Mouse (Mus musculus) embryo, embryonic 9.5 days (tissue): ENCODE results near the gene Slc39a11.
A peak's percentile ranks its signal among the peaks of the same experiment; 100 is the strongest.

Source experiments
- DNase-seq: peaks from one replicate; pipeline ENCODE4 v3.0.0-alpha.2; 2017; ENCODE audit errors: extremely low spot score

Gene Slc39a11

DNA sequence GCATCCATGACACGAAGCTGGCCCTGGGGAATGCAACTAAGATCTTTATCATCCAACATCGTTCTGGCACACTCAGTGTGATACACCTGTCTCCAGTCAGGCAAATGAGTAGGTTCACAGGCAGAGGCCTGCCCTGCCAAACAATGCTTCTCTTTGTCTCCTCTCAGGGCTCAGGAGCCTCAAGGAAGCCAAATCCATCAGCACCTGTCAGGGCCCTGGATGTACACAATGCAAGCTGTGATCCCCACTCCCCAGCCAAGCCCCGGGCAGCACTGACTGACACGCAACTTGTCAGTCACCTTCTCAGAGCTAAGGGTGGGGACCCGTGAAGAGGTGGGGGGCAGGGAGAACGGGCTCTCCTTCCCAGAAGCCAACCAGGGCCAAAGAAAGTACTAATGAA, 417.8 kb downstream of the Slc39a11 start:
- peak; percentile 33 for DNase-seq

- peak; percentile 32 for DNase-seq
Observed at GRCm38 (mm10) chr11:113230410-113231132, 419.3 kb downstream of the Slc39a11 start.

GRCm38 (mm10) chr11:113225748-113226147, 424.1 kb downstream of the Slc39a11 start:
- DNase-seq, result no peak

- no peak for DNase-seq
Observed at GRCm38 (mm10) chr11:113223756-113224323, 426.0 kb downstream of the Slc39a11 start.

GRCm38 (mm10) chr11:113221267-113222195, 428.3 kb downstream of the Slc39a11 start:
- DNase-seq, result peak; percentile 43

- DNase-seq, result no peak
Observed at GRCm38 (mm10) chr11:113220649-113221048, 429.2 kb downstream of the Slc39a11 start.

- DNase-seq, result no peak
Observed at GRCm38 (mm10) chr11:113214741-113215140, 435.1 kb downstream of the Slc39a11 start.

DNA sequence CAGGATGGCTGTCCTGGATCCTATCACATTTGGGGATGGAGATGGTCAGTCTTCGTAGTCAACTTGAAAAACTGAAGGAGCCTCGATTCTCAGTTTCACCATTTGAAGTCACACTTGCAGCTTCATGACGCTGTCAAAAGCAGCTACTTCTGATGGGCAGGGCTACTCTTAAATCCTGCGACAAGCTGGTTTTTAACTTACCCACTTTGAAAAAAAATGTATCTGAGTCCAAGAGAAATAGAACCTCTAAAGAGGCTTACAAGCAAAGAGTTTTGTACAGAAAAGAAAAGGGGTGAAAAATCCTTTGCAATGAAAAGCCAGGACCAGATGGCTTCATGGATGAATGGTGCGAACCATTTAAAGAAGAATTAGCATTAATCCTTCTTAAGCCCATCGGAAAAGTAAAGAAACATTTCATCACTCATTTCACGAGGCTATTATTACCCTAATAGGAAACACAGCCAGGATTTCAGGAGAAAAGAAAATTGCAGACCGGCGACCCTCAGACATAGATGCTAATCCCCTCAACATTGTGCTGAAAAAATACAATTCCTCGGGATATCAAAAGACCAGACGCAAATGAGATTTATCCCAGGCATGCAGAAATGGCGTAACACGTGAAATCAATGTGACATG, 437.4 kb downstream of the Slc39a11 start:
- no peak for DNase-seq

GRCm38 (mm10) chr11:113209220-113209878, 440.5 kb downstream of the Slc39a11 start:
- DNase-seq, result no peak

GRCm38 (mm10) chr11:113208521-113209072, 441.3 kb downstream of the Slc39a11 start:
- DNase-seq, result no peak

GRCm38 (mm10) chr11:113207966-113208365, 441.9 kb downstream of the Slc39a11 start:
- no peak for DNase-seq

- no peak for DNase-seq
Observed at GRCm38 (mm10) chr11:113206099-113206498, 443.8 kb downstream of the Slc39a11 start.

DNA sequence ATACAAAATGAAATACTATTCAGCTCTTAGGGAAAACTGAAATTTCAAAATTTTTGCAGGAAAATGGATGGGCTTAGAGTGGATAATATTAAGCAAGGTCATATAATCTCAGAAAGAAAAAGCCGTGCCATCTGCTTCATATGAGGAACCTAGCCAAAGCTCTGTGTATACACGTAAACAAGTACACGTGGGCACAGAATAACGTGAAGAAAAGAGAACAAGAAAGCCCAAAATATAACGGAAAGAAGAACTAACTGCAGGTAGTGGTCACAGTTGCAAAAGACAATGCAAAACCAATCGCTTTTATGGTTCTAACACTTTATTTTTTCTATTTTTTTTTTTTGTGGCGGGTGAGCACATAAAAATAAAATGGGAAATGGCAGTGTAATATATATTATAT, 446.9 kb downstream of the Slc39a11 start:
- no peak for DNase-seq

GRCm38 (mm10) chr11:113201470-113201997, 448.3 kb downstream of the Slc39a11 start:
- peak; percentile 90 for DNase-seq

GRCm38 (mm10) chr11:113200901-113201300, 449.0 kb downstream of the Slc39a11 start:
- peak; percentile 25 for DNase-seq

- DNase-seq, result no peak
Observed at GRCm38 (mm10) chr11:113198586-113198985, 451.3 kb downstream of the Slc39a11 start.

DNA sequence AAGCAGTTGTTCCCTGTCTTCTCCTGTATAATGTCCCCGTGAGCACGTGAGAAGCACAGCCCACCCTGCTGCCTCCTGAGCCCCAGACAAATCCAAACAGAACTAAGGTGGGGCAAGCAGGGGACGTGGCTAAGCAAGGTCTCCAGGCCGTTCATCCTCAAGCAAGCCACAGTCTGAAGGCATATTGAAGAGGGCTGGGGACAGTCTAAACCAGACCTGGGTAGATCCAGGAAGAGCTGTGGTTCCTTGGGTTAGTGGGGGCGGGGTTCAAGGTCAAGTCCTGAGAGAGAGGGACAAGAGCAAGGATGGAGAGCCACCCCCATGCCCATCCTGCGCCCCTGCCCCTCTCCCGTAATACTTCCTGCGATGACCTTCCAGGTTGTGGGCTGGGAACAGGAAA, 452.3 kb downstream of the Slc39a11 start:
- DNase-seq, result no peak

DNA sequence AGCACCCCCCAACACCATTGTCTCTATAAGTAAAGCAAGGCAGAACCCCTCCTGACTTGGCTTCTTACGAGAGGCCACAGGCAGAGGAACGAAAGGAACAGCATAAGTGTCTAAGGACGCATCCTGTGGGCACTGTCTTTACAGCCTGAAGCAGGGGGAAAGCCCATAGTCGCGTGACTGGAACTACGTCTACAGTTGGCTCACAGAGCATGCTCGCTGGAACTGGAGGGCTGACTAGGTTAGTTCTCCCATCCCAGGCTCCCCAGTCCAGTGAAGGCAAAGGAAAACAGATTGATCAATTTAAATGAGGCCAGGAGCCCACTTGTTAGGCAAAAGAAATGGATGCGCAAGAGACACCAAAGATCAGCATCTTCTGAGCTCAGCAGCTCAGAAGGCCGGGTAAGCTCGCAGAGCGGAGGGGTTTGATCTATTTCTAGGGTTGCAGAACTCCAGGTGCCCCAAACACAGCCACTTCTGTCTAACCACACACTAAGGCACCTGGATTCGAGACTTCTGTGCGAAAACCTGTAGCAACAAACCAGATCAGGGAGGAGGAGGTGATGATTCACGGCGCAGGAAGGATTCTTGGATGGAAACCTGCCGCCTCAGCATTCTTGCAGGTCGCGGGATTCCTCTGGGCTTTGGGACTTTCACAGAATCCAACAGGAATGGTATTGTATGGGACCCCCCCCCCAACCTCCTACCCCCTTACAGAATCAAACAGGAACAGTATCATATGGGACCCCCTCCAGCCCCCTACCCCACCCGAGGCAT, 453.5 kb downstream of the Slc39a11 start:
- DNase-seq, result no peak
